Mouse (Mus musculus) limb, embryonic 11.5 days (tissue): ENCODE data around the gene Lmx1a. TPM values are rescaled to one million over a fixed set of nuclear protein-coding genes. Genes with fewer than 3 reads are reported as not detected.

Experiments
- ATAC-seq: fragments of 200-750 bp; cut with Nextera tagmentation; 2 replicates; pipeline ENCODE4 v1.8.0; 2017; ENCODE audit warnings: low read depth; ENCODE audit not compliant: insufficient number of reproducible peaks, low FRiP score, low TSS enrichment
- DNase-seq: peaks from one replicate; pipeline ENCODE4 v3.0.0-alpha.2; 2015; ENCODE audit warnings: low spot score
- H3K27ac ChIP-seq: fragments of 300-500 bp; sonication (generic); replicated peaks from 2 replicates; pipeline ENCODE4 v1.5.1; 2014; ENCODE audit warnings: low read depth, mild to moderate bottlenecking, low read length
- H3K27me3 ChIP-seq: fragments of 300-500 bp; sonication (generic); 2 replicates; pipeline ENCODE4 v1.6.1; 2014; ENCODE audit warnings: mild to moderate bottlenecking, low read length, mixed read lengths; ENCODE audit not compliant: control insufficient read depth, insufficient read depth
- H3K36me3 ChIP-seq: fragments of 300-500 bp; sonication (generic); 2 replicates; pipeline ENCODE4 v1.6.1; 2014; ENCODE audit warnings: mild to moderate bottlenecking, low read length, moderate library complexity, mixed read lengths; ENCODE audit not compliant: control insufficient read depth, insufficient read depth
- H3K4me1 ChIP-seq: fragments of 300-500 bp; sonication (generic); 2 replicates; pipeline ENCODE4 v1.6.1; 2014; ENCODE audit warnings: low read length, mixed read lengths; ENCODE audit not compliant: control insufficient read depth, insufficient read depth
- H3K4me2 ChIP-seq: fragments of 300-500 bp; sonication (generic); 2 replicates; pipeline ENCODE4 v1.6.1; 2014; ENCODE audit warnings: low read depth, mild to moderate bottlenecking, moderate library complexity; ENCODE audit not compliant: severe bottlenecking
- H3K4me3 ChIP-seq: fragments of 300-500 bp; sonication (generic); 2 replicates; pipeline ENCODE4 v1.5.1; 2014; ENCODE audit warnings: low read depth, low read length
- H3K9ac ChIP-seq: fragments of 300-500 bp; sonication (generic); 2 replicates; pipeline ENCODE4 v1.6.1; 2014; ENCODE audit warnings: mild to moderate bottlenecking, low read length
- H3K9me3 ChIP-seq: fragments of 300-500 bp; sonication (generic); 2 replicates; pipeline ENCODE4 v1.6.1; 2016; ENCODE audit warnings: low read length; ENCODE audit not compliant: control insufficient read depth
- WGBS: fragments of 180-500 bp; shearing (Covaris S2); extraction: QIAGEN DNeasy Blood & Tissue Kit; methylation state at CpG from one replicate; pipeline ENCODE4 v1.1.7; 2014; 5-methylcytosine and 5-hydroxymethylcytosine counted together
- polyA plus RNA-seq: library from polyadenylated mRNA; unstranded; fragments of >200 nt; fragmentation: Nextera tagmentation; extraction: Ambion mirVana; gene quantifications from 2 replicates; pipeline ENCODE4 v1.2.1, GENCODE M21; 2014

Lmx1a gene
- polyA plus RNA-seq, 1 experiment from 2014 or later = 0.97 TPM

- peak; percentile 55 for DNase-seq
- 12% methylated on average over 14 of the region's 14 CpGs for WGBS
- peak; percentile 31; the same call in 1 of the 2 replicates for ATAC-seq
- Histone ChIP-seq H3K4me2 (peak overlapping the region; percentile 26; the same call in 1 of the 2 replicates), H3K9me3 (no peaks in the 10 kb centered on the region), H3K4me1 (peaks cover 31% of the 10 kb centered on the region), H3K27ac (peak overlapping the region; percentile 61), H3K9ac (no peak overlapping the region), H3K4me3 (no peak overlapping the region), H3K27me3 (no peaks in the 10 kb centered on the region), H3K36me3 (no peaks in the 10 kb centered on the region)
Observed at GRCm38 (mm10) chr1:167754636-167755522, 65.8 kb downstream of the Lmx1a start.

- ATAC-seq = no peak
- 16% methylated on average over 8 of the region's 8 CpGs for WGBS
- H3K27ac ChIP-seq = no peak overlapping the region
- peaks cover 42% of the 10 kb centered on the region for H3K4me1 ChIP-seq
- no peak for DNase-seq
- H3K36me3 ChIP-seq = no peaks in the 10 kb centered on the region
- H3K27me3 ChIP-seq = no peaks in the 10 kb centered on the region
- no peak overlapping the region for H3K4me3 ChIP-seq
- no peaks in the 10 kb centered on the region for H3K9me3 ChIP-seq
- H3K4me2 ChIP-seq = no peak overlapping the region
- H3K9ac ChIP-seq = no peak overlapping the region
Observed at GRCm38 (mm10) chr1:167758208-167758607, 69.2 kb downstream of the Lmx1a start.

GRCm38 (mm10) chr1:167760307-167760706 is 71.3 kb downstream of the Lmx1a start:
- peaks cover 33% of the 10 kb centered on the region for H3K4me1 ChIP-seq
- no peaks in the 10 kb centered on the region for H3K27me3 ChIP-seq
- WGBS = 91% methylated on average over 10 of the region's 10 CpGs
- H3K4me3 ChIP-seq = no peak overlapping the region
- no peak overlapping the region for H3K27ac ChIP-seq
- ATAC-seq (no peak), DNase-seq (no peak)
- H3K4me2 ChIP-seq = no peak overlapping the region
- no peaks in the 10 kb centered on the region for H3K9me3 ChIP-seq
- H3K36me3 ChIP-seq = no peaks in the 10 kb centered on the region
- no peak overlapping the region for H3K9ac ChIP-seq

- Histone ChIP-seq H3K9me3 (no peaks in the 10 kb centered on the region), H3K27ac (no peak overlapping the region), H3K36me3 (no peaks in the 10 kb centered on the region), H3K4me1 (peaks cover 26% of the 10 kb centered on the region), H3K4me3 (no peak overlapping the region), H3K9ac (no peak overlapping the region), H3K4me2 (no peak overlapping the region), H3K27me3 (no peaks in the 10 kb centered on the region)
- 19% methylated on average over 13 of the region's 13 CpGs for WGBS
- DNase-seq (no peak), ATAC-seq (no peak)
Observed at GRCm38 (mm10) chr1:167761785-167762223, 72.8 kb downstream of the Lmx1a start.

GRCm38 (mm10) chr1:167766619-167767018 is 77.6 kb downstream of the Lmx1a start:
- no peaks in the 10 kb centered on the region for H3K36me3 ChIP-seq
- H3K4me1 ChIP-seq = peaks cover 9% of the 10 kb centered on the region
- H3K4me3 ChIP-seq = no peak overlapping the region
- no peaks in the 10 kb centered on the region for H3K27me3 ChIP-seq
- H3K9me3 ChIP-seq = no peaks in the 10 kb centered on the region
- no peak overlapping the region for H3K9ac ChIP-seq
- no peak overlapping the region for H3K4me2 ChIP-seq
- DNase-seq (no peak), ATAC-seq (no peak)
- 84% methylated on average over 4 of the region's 4 CpGs for WGBS
- no peak overlapping the region for H3K27ac ChIP-seq

GRCm38 (mm10) chr1:167770457-167770856 is 81.4 kb downstream of the Lmx1a start:
- H3K4me1 ChIP-seq = peaks cover 4% of the 10 kb centered on the region; the same call in 1 of the 2 replicates
- H3K4me3 ChIP-seq = no peak overlapping the region
- no peaks in the 10 kb centered on the region for H3K36me3 ChIP-seq
- H3K9me3 ChIP-seq = no peaks in the 10 kb centered on the region
- 0 out of 2 replicates have a peak overlapping the region, but pooled peaks have one; percentile 36 for H3K27ac ChIP-seq
- WGBS = 60% methylated on average over 7 of the region's 7 CpGs
- H3K9ac ChIP-seq = no peak overlapping the region
- H3K27me3 ChIP-seq = no peaks in the 10 kb centered on the region
- DNase-seq (no peak), ATAC-seq (no peak)
- no peak overlapping the region for H3K4me2 ChIP-seq

- WGBS = 75% methylated on average over 4 of the region's 5 CpGs
- Histone ChIP-seq H3K4me2 (no peak overlapping the region), H3K4me1 (no peaks in the 10 kb centered on the region), H3K27me3 (no peaks in the 10 kb centered on the region), H3K9ac (no peak overlapping the region), H3K4me3 (no peak overlapping the region), H3K27ac (no peak overlapping the region), H3K36me3 (no peaks in the 10 kb centered on the region), H3K9me3 (no peaks in the 10 kb centered on the region)
- ATAC-seq = no peak
- DNase-seq = no peak
Observed at GRCm38 (mm10) chr1:167779766-167780488, 90.9 kb downstream of the Lmx1a start.

- peak; percentile 82 for DNase-seq
- ATAC-seq = no peak
- no peak overlapping the region for H3K27ac ChIP-seq
- H3K4me3 ChIP-seq = no peak overlapping the region
- WGBS = 61% methylated on average over 10 of the region's 10 CpGs
- no peaks in the 10 kb centered on the region for H3K4me1 ChIP-seq
- H3K9ac ChIP-seq = no peak overlapping the region
- H3K4me2 ChIP-seq = no peak overlapping the region
- H3K9me3 ChIP-seq = no peaks in the 10 kb centered on the region
- no peaks in the 10 kb centered on the region for H3K36me3 ChIP-seq
- H3K27me3 ChIP-seq = no peaks in the 10 kb centered on the region
Observed at GRCm38 (mm10) chr1:167781787-167782484, 92.9 kb downstream of the Lmx1a start.
